Mouse (Mus musculus) heart, embryonic 14.5 days (tissue): Measurements from ENCODE around the gene Rgp1. TPM values are rescaled to one million over a fixed set of nuclear protein-coding genes. Genes with fewer than 3 reads are reported as not detected.

Experiments
- ATAC-seq: fragments of 200-750 bp; cut with Nextera tagmentation; 2 replicates; pipeline ENCODE4 v1.8.0; 2017; ENCODE audit warnings: low read depth, moderate TSS enrichment; ENCODE audit not compliant: insufficient number of reproducible peaks, insufficient read depth, low FRiP score
- H3K27ac ChIP-seq, 2 experiments: fragments of 200-500 bp in 1 of 2; fragments of 300-500 bp in 1 of 2; sonication (generic) in 1 of 2; replicated peaks in 1 of 2; 2 replicates each; pipeline ENCODE4 v1.5.1; 2012 to 2014; ENCODE audit warnings: low read depth in 2 of 2, low read length in 2 of 2, control low read depth in 1 of 2, mild to moderate bottlenecking in 1 of 2, mixed read lengths in 1 of 2; ENCODE audit not compliant: control insufficient read depth in 1 of 2, insufficient read depth in 1 of 2
- H3K27me3 ChIP-seq: fragments of 300-500 bp; sonication (generic); 2 replicates; pipeline ENCODE4 v1.6.1; 2014; ENCODE audit warnings: mild to moderate bottlenecking, low read length, control low read depth; ENCODE audit not compliant: control insufficient read depth, insufficient read depth
- H3K36me3 ChIP-seq: fragments of 300-500 bp; sonication (generic); 2 replicates; pipeline ENCODE4 v1.6.1; 2014; ENCODE audit warnings: mild to moderate bottlenecking, control low read depth, low read length, mixed read lengths; ENCODE audit not compliant: control insufficient read depth, insufficient read depth
- H3K4me1 ChIP-seq, 2 experiments: fragments of 200-500 bp in 1 of 2; fragments of 300-500 bp in 1 of 2; sonication (generic) in 1 of 2; 2 replicates each; pipeline ENCODE4 v1.6.1; 2012 to 2014; ENCODE audit warnings: low read length in 2 of 2, control low read depth in 1 of 2, mixed read lengths in 1 of 2; ENCODE audit not compliant: control insufficient read depth in 2 of 2, insufficient read depth in 2 of 2
- H3K4me2 ChIP-seq: fragments of 300-500 bp; sonication (generic); 2 replicates; pipeline ENCODE4 v1.6.1; 2014; ENCODE audit warnings: mild to moderate bottlenecking, low read length
- H3K4me3 ChIP-seq, 2 experiments: fragments of 200-500 bp in 1 of 2; fragments of 300-500 bp in 1 of 2; sonication (generic) in 1 of 2; 2 replicates each; pipeline ENCODE4 v1.5.1; 2012 to 2014; ENCODE audit warnings: low read length in 2 of 2, mild to moderate bottlenecking in 2 of 2, control low read depth in 1 of 2, low read depth in 1 of 2, moderate library complexity in 1 of 2; ENCODE audit not compliant: control insufficient read depth in 1 of 2, insufficient read depth in 1 of 2
- H3K9ac ChIP-seq: fragments of 300-500 bp; sonication (generic); 2 replicates; pipeline ENCODE4 v1.6.1; 2014; ENCODE audit warnings: mild to moderate bottlenecking, low read length
- H3K9me3 ChIP-seq: fragments of 300-500 bp; sonication (generic); 2 replicates; pipeline ENCODE4 v1.6.1; 2016; ENCODE audit warnings: low read length, control low read depth; ENCODE audit not compliant: control insufficient read depth
- WGBS: fragments of 180-500 bp; shearing (Covaris S2); extraction: QIAGEN DNeasy Blood & Tissue Kit; methylation state at CpG from one replicate; pipeline ENCODE4 v1.1.7; 2014; 5-methylcytosine and 5-hydroxymethylcytosine counted together
- polyA plus RNA-seq: library from polyadenylated mRNA; unstranded; fragments of >200 nt; fragmentation: Nextera tagmentation; extraction: Ambion mirVana; gene quantifications from 2 replicates; pipeline ENCODE4 v1.2.1, GENCODE M21; 2014

Gene Rgp1
- polyA plus RNA-seq, result 18.3 and 24.9 TPM in 2 replicates

DNA sequence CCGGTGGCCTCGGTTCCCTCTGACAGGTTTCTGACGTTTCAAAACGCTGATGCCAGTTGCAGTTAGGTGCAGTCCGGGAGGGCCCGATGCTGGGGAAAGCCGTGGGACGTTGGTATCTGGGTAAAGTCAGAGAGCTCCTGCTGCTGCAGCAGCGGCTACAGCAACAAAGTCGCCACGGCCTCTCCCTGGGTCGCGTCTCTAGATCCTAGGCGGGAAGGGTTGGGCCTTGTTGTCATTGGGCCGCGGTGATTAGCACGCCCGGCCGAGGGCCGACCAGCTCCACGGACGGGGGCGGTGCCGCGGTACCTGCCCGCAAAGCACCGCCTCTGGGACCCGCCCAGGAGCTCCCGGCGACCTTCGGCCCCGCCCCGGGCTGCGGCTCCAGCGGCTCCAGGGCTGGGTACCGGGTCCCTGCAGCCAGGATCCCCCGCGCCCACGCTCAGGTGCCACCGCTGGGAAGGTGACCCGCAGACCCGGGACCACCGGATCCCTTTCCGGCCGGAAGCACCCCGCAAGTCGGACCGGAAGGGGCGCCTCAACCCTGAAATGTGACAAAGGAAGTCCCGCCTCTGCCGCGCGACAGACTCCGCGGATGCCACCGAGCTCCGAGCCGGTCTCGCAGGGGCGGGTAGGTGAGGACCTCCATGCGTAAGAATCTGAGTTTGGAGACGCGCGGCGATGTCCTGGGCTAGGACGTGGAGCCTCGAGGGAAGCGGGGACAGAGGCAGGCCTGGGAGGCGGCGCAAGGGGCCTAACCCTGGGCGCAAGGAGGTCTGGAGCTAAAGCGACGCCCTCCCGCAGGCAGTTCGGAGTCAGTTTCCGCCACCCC is at the start of gene Rgp1, which contains the start of gene Gba2:
Gene Rgp1 (plus strand): TSS at position 340 of the 829 bp plus-strand sequence.
Gene Gba2 (minus strand): TSS at position 498 of the 829 bp plus-strand sequence.
- H3K27me3 ChIP-seq, result no peaks in the 10 kb centered on the region
- under 1% methylated on average over 75 of the region's 76 CpGs for WGBS
- peak within 1 kb of the TSS; percentile 95 for H3K4me2 ChIP-seq
- peak within 1 kb of the TSS; percentile 78 to 91 for H3K27ac ChIP-seq
- H3K4me1 ChIP-seq, result peaks cover 14 to 30% of the 10 kb centered on the region in 2 experiments
- H3K36me3 ChIP-seq, result peaks cover 55% of the 10 kb centered on the region
- H3K4me3 ChIP-seq, result peak within 1 kb of the TSS; percentile 86 to 88
- no peaks in the 10 kb centered on the region for H3K9me3 ChIP-seq
- ATAC-seq, result peak; percentile 93
- peak within 1 kb of the TSS; percentile 80 for H3K9ac ChIP-seq

DNA sequence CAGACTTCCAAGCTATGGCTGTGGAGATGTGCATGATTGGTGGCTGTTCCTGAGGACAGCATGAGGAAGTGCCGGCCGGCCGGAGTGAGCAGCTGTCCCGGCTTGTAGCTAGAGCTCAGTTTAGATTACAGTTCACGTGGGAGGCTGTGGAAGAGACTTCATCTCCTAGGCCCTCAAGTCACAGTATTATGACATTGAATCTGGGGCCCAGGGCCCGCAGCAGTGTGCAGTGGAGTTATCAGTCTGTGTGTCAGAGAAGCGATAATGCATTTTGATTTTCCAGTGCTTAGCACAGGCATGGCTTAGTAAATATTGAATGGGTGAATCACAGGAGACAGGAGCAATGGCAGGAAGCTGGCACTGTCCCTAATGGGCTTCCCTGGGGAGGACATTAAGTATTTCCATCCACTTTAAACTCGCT is 48.4 kb upstream of the Rgp1 start:
- ATAC-seq, result 0 out of 2 replicates have a peak, but pooled peaks have one; percentile 14
- 27% methylated on average over 8 of the region's 8 CpGs for WGBS

DNA sequence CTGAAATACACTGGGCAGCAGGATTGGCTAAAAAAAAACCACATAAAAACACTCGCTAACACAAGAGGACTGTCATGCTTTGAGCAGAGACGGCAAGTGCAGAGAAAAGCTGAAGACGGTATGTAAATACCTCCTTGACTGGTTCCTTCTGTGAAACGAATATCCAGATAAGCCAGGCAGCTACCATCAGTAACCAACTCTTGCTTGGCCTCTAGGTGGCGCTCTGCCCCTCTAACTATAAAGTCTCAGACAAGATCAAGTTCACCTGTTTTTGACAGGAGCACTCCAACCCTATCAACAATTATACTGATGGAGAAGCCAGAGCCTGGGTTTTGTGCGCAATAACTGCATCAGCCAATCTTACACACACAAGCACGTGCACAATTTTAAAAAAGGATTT is 47.9 kb upstream of the Rgp1 start:
- H3K27me3 ChIP-seq, result no peaks in the 10 kb centered on the region
- H3K27ac ChIP-seq, result peak overlapping the region; percentile 32 to 60
- peaks cover 4 to 15% of the 10 kb centered on the region in 2 experiments for H3K4me1 ChIP-seq
- 12% methylated on average over 7 of the region's 7 CpGs for WGBS
- no peak overlapping the region for H3K4me3 ChIP-seq
- 0 out of 2 replicates have a peak, but pooled peaks cover 2% of the 10 kb centered on the region for H3K9me3 ChIP-seq
- H3K4me2 ChIP-seq, result no peak overlapping the region
- no peak overlapping the region for H3K9ac ChIP-seq
- no peak for ATAC-seq
- H3K36me3 ChIP-seq, result peaks cover 49% of the 10 kb centered on the region

More for the DNA sequence above, 48.4 kb upstream of the Rgp1 start:
- peak overlapping the region; percentile 32 to 60 for H3K27ac ChIP-seq
- no peak overlapping the region for H3K4me3 ChIP-seq
- H3K4me2 ChIP-seq, result no peak overlapping the region
- H3K4me1 ChIP-seq, result peaks cover 4 to 15% of the 10 kb centered on the region in 2 experiments
- H3K9ac ChIP-seq, result no peak overlapping the region
- H3K36me3 ChIP-seq, result peaks cover 44% of the 10 kb centered on the region
- no peaks in the 10 kb centered on the region for H3K27me3 ChIP-seq
- H3K9me3 ChIP-seq, result 0 out of 2 replicates have a peak, but pooled peaks cover 2% of the 10 kb centered on the region

DNA sequence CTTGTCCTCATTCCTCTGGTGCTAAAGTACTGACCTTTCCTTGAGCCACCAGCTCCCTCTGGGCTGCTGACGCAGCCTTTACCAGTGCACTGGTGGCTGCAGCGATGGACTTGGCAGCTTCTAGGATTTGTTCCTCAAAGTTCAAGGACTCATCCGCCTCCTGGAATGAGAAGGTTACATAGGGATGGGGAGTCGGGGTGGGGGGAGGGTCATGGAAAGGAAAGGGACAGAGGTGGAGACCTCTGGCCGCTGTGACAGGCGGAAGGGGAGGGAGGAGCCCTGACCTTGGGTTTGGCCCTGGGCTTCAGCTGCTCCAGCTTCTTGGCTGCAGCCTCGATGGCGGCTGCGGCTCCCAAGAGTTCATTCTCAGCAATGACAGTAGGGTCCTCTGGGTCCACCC is 45.2 kb upstream of the Rgp1 start:
- H3K9ac ChIP-seq, result no peak overlapping the region
- no peaks in the 10 kb centered on the region for H3K27me3 ChIP-seq
- no peak overlapping the region for H3K4me3 ChIP-seq
- peaks cover 4 to 15% of the 10 kb centered on the region in 2 experiments for H3K4me1 ChIP-seq
- no peak for ATAC-seq
- H3K36me3 ChIP-seq, result peaks cover 75% of the 10 kb centered on the region
- 84% methylated on average over 9 of the region's 9 CpGs for WGBS
- no peaks in the 10 kb centered on the region for H3K9me3 ChIP-seq
- no peak overlapping the region for H3K27ac ChIP-seq
- H3K4me2 ChIP-seq, result no peak overlapping the region

DNA sequence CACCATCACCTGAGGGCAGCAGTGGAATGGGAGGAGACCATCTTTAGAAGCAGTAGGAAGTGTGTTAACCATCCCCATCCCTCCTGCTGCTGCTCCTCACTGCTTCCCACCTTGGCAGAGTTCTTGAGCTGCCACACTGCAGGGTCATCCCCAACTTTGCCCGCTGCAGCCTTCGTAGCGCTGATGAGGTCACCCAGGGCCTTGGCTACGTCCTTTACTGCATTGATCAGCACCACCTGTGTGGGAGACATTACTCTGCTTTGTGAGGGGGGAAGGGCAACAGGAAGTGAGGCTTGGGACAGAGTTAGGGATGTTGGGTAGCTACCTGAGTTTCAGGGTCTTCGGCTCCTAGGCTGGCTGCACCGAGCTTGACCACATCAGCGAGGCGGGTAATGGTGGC is 42.9 kb upstream of the Rgp1 start:
- 92% methylated on average over 8 of the region's 8 CpGs for WGBS
- Histone ChIP-seq H3K27ac (no peak overlapping the region), H3K27me3 (no peaks in the 10 kb centered on the region), H3K36me3 (peaks cover 99% of the 10 kb centered on the region), H3K4me1 (0 out of 4 replicates have a peak, but pooled peaks cover 0 to 6% of the 10 kb centered on the region in 2 experiments), H3K9me3 (no peaks in the 10 kb centered on the region), H3K4me3 (no peak overlapping the region), H3K9ac (no peak overlapping the region), H3K4me2 (no peak overlapping the region)
- no peak; the same call in 1 of the 2 replicates for ATAC-seq

DNA sequence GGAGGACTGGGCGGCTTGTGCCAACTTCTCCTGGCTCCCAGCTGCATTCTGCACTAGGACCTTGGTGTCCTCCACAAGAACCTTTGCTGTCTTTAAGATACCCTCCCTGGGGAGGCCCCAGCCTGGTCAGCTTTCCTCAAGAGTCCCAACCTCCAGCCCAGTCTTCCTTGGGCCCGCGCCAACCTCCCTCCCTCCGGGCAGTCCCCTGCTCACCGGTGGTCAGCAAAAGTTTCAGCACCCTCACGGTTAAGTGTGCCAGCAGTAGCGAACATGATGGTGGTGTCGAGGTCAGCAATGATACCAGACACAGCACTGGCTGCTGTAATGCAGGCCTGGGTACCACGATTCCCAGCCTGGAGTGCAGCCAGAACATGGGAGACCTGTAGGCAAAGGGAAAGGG is 42.5 kb upstream of the Rgp1 start:
- no peak overlapping the region for H3K27ac ChIP-seq
- no peak overlapping the region for H3K4me2 ChIP-seq
- H3K9me3 ChIP-seq, result no peaks in the 10 kb centered on the region
- 82% methylated on average over 9 of the region's 9 CpGs for WGBS
- H3K36me3 ChIP-seq, result peaks cover 100% of the 10 kb centered on the region
- no peak overlapping the region for H3K4me3 ChIP-seq
- no peak overlapping the region for H3K9ac ChIP-seq
- no peaks in the 10 kb centered on the region for H3K27me3 ChIP-seq
- H3K4me1 ChIP-seq, result 0 out of 4 replicates have a peak, but pooled peaks cover 0 to 2% of the 10 kb centered on the region in 2 experiments
- ATAC-seq, result no peak; the same call in 1 of the 2 replicates

DNA sequence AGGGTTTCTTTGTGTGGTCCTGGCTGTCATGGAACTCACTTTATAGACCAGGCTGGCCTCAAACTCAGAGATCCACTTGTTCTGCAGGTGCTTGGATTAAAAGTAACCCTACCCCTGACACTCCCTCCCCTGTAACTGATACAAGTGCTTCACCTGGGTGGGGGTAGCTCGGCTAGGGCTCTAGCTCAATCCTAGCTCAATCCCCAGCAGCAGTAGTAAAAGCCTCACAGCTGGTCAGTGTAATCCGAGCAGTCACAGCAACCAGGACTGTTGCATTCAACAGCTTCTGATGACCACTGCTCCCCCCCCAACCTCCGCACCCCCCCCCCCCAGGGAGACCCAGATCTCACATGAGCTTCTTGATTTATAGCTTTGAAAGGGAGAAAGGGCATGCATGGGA is 36.5 kb upstream of the Rgp1 start:
- no peak for ATAC-seq
- Histone ChIP-seq H3K27me3 (no peaks in the 10 kb centered on the region), H3K27ac (no peak overlapping the region), H3K36me3 (peaks cover 100% of the 10 kb centered on the region), H3K9ac (no peak overlapping the region), H3K4me3 (no peak overlapping the region), H3K4me2 (no peak overlapping the region), H3K4me1 (no peaks in the 10 kb centered on the region), H3K9me3 (no peaks in the 10 kb centered on the region)
- 83% methylated on average over 3 of the region's 3 CpGs for WGBS
